9 mouse cellular contexts compared by ENCODE assay signal in the genomic region with DNA sequence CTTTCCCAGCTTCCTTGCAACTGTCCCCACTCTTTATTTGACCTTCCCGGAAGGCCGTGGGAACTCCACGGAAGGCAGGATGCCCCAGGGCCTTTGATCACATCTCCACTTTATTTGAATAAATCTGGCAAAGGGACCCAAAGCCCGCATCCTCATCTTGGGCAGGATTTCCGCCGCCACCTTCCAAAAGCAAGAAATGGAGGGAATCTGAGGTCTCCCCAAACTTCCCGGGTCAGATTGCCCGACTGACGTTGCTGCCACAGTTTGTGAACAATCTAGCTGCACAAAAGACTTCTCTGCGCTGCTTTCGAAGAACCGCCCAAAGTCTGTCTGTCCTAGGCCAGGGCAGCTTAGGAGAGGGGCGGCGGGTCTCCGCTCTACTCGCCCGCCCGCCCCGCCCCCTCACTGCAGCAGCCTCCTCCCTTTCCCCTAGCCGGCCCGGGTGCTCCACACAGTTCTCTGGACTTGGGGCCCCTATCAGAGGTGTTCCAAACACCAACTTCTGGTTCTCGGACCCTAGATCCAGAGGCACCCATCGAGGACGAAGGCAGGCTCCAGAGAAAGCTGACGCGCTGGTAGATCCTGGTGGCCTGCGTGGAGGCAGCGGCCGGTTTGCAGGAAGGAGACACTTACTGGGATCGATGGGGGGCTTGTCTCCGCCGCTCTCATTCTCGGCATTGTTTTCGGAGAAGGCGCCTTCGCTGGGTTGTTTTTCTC. TPM values are rescaled to one million over a fixed set of nuclear protein-coding genes. Genes with fewer than 3 reads are reported as not detected.
DNase-seq lines count a peak whose midpoint lies in the region; ATAC-seq and TF ChIP-seq lines count a peak whose summit lies in the region.
"Had no signal": no experiment of that assay in that cellular context is flagged by ENCODE, and none has a peak within 500 bp of the region (broad histone marks: within the 10 kb centered on the region; RNA-seq: fewer than 3 reads in every experiment).

No protein-coding gene starts in this region.

- no peaks in the 10 kb centered on the region for H3K9me3 ChIP-seq in intestine, postnatal 0 days (ENCODE audit: control insufficient read depth)
- no peaks in the 10 kb centered on the region for H3K9me3 ChIP-seq in limb, embryonic 14.5 days (ENCODE audit: control insufficient read depth, low read length)
- H3K9me3 ChIP-seq in stomach, postnatal 0 days (ENCODE audit: control insufficient read depth, low read length): no peaks in the 10 kb centered on the region
- H3K9me3 ChIP-seq: embryonic facial prominence, embryonic 15.5 days had no signal

- H3K4me2 ChIP-seq in intestine, postnatal 0 days (replicated peaks; ENCODE audit: low read depth): peak overlapping the region; percentile 50
- peak overlapping the region; percentile 96 for H3K4me2 ChIP-seq in limb, embryonic 14.5 days (replicated peaks; ENCODE audit: low read depth, low read length, severe bottlenecking)
- no peak overlapping the region for H3K4me2 ChIP-seq in stomach, postnatal 0 days (replicated peaks; ENCODE audit: low read depth)
- H3K4me2 ChIP-seq: embryonic facial prominence, embryonic 15.5 days had no signal

- H3K27ac ChIP-seq in testis, adult 2 months (ENCODE audit: control insufficient read depth, insufficient read depth, low read depth, low read length): no peak overlapping the region
- no peak overlapping the region for H3K27ac ChIP-seq in intestine, postnatal 0 days (ENCODE audit: low read depth, low read length)
- peak overlapping the region; percentile 95 for H3K27ac ChIP-seq in limb, embryonic 14.5 days (replicated peaks; ENCODE audit: low read depth, low read length)
- H3K27ac ChIP-seq in stomach, postnatal 0 days (replicated peaks): no peak overlapping the region
- H3K27ac ChIP-seq: embryonic facial prominence, embryonic 15.5 days had no signal

- WGBS in intestine, postnatal 0 days: 3% methylated on average over 36 of the region's 36 CpGs
- under 1% methylated on average over 36 of the region's 36 CpGs for WGBS in limb, embryonic 14.5 days
- 5% methylated on average over 36 of the region's 36 CpGs for WGBS in stomach, postnatal 0 days

- H3K4me3 ChIP-seq in testis, adult 2 months (ENCODE audit: control insufficient read depth, low read depth, low read length): peak overlapping the region; percentile 19
- peak overlapping the region; percentile 32 for H3K4me3 ChIP-seq in intestine, postnatal 0 days (ENCODE audit: low read depth, low read length)
- H3K4me3 ChIP-seq in limb, embryonic 14.5 days (replicated peaks; ENCODE audit: low read length): peak overlapping the region; percentile 90
- H3K4me3 ChIP-seq in stomach, postnatal 0 days (ENCODE audit: low read depth, low read length): 0 out of 2 replicates have a peak overlapping the region, but pooled peaks have one; percentile 6

- H3K4me1 ChIP-seq in testis, adult 2 months (ENCODE audit: control insufficient read depth, insufficient read depth, low read length): peaks cover 20% of the 10 kb centered on the region
- no peaks in the 10 kb centered on the region; the same call in 1 of the 2 replicates for H3K4me1 ChIP-seq in intestine, postnatal 0 days (replicated peaks; ENCODE audit: control insufficient read depth, insufficient read depth, low read length)
- H3K4me1 ChIP-seq in limb, embryonic 14.5 days (ENCODE audit: control insufficient read depth, insufficient read depth, low read length): peaks cover 27% of the 10 kb centered on the region
- no peaks in the 10 kb centered on the region for H3K4me1 ChIP-seq in stomach, postnatal 0 days (replicated peaks; ENCODE audit: control insufficient read depth, insufficient read depth)

- no peak for TF ChIP-seq CTCF in testis, adult 2 months (IDR thresholded peaks at IDR 0.05; ENCODE audit: control insufficient read depth, insufficient read depth, insufficient replicate concordance, low read depth, low read length)
- TF ChIP-seq CTCF in intestine, postnatal 0 days (IDR thresholded peaks at IDR 0.05; ENCODE audit: low read depth): no peak
- no peak for TF ChIP-seq CTCF in stomach, postnatal 0 days (IDR thresholded peaks at IDR 0.05; ENCODE audit: low read depth)

- peak overlapping the region; percentile 26; the same call in 1 of the 2 replicates for H3K9ac ChIP-seq in intestine, postnatal 0 days (ENCODE audit: low read depth, low read length)
- H3K9ac ChIP-seq in limb, embryonic 14.5 days (ENCODE audit: low read depth, low read length, severe bottlenecking): peak overlapping the region; percentile 100
- H3K9ac ChIP-seq in stomach, postnatal 0 days (ENCODE audit: low read length): no peak overlapping the region
- H3K9ac ChIP-seq: embryonic facial prominence, embryonic 15.5 days had no signal

- no peak for ATAC-seq in intestine, postnatal 0 days
- no peak for ATAC-seq in limb, embryonic 14.5 days (ENCODE audit: low FRiP score, low read depth)
- ATAC-seq in stomach, postnatal 0 days (ENCODE audit: low FRiP score, low TSS enrichment): no peak
- ATAC-seq: midbrain, embryonic 16.5 days had no signal

- no peak for DNase-seq in testis, postnatal 10 days (ENCODE audit: low spot score)
- peak; percentile 26 for DNase-seq in limb, embryonic 14.5 days (ENCODE audit: low spot score)
- no peak for DNase-seq in stomach, postnatal 0 days (ENCODE audit: low spot score)
- DNase-seq in ovary, postnatal 10 days (ENCODE audit: low spot score): no peak
- no peak for DNase-seq in urinary bladder, postnatal 10 days (ENCODE audit: low spot score)

- no peak for TF ChIP-seq EP300 in stomach, postnatal 0 days (optimal IDR thresholded peaks at IDR 0.05)

- no peaks in the 10 kb centered on the region for H3K36me3 ChIP-seq in testis, adult 2 months (ENCODE audit: control insufficient read depth, insufficient read depth, low read length)
- no peaks in the 10 kb centered on the region for H3K36me3 ChIP-seq in intestine, postnatal 0 days (ENCODE audit: control insufficient read depth, insufficient read depth)
- H3K36me3 ChIP-seq in limb, embryonic 14.5 days (ENCODE audit: control insufficient read depth, insufficient read depth, low read length): peaks cover 43% of the 10 kb centered on the region
- H3K36me3 ChIP-seq in stomach, postnatal 0 days (ENCODE audit: control insufficient read depth, insufficient read depth, low read length): no peaks in the 10 kb centered on the region
- H3K36me3 ChIP-seq: embryonic facial prominence, embryonic 15.5 days had no signal

- TF ChIP-seq POLR2A in testis, adult 2 months (IDR thresholded peaks at IDR 0.05; ENCODE audit: control insufficient read depth, low read depth, low read length): no peak
- TF ChIP-seq POLR2A in limb, embryonic 14.5 days (IDR thresholded peaks at IDR 0.05; ENCODE audit: borderline replicate concordance, extremely low read depth, insufficient read depth, insufficient read length): no peak

- H3K27me3 ChIP-seq in testis, adult 2 months (ENCODE audit: control insufficient read depth, insufficient read depth, low read length): peaks cover 21% of the 10 kb centered on the region
- peaks cover 96% of the 10 kb centered on the region for H3K27me3 ChIP-seq in intestine, postnatal 0 days (replicated peaks; ENCODE audit: control insufficient read depth, insufficient read depth, low read length)
- peaks cover 3% of the 10 kb centered on the region; the same call in 1 of the 2 replicates for H3K27me3 ChIP-seq in limb, embryonic 14.5 days (ENCODE audit: control insufficient read depth, insufficient read depth, low read length)
- H3K27me3 ChIP-seq in stomach, postnatal 0 days (ENCODE audit: control insufficient read depth, insufficient read depth, low read length): peaks cover 46% of the 10 kb centered on the region; the same call in 1 of the 2 replicates

RNA-seq across cellular contexts. Expression of gene Hoxa7, which starts 3.4 kb away (rescaled TPM):
- polyA plus RNA-seq in testis, adult 2 months (2012; rRNA removed): 0.48 and 0.72 TPM in 2 replicates
- 5.6 and 6.2 TPM in 2 replicates for polyA plus RNA-seq in intestine, postnatal 0 days (2015; fragmentation: Nextera tagmentation; extraction: Ambion mirVana)
- polyA plus RNA-seq in limb, embryonic 14.5 days (2012; rRNA removed): 15.8 and 17.0 TPM in 2 replicates
- polyA plus RNA-seq in limb, embryonic 14.5 days (2014; fragmentation: Nextera tagmentation; extraction: Ambion mirVana): 8.9 and 10.1 TPM in 2 replicates
- 8.1 and 8.5 TPM in 2 replicates for polyA plus RNA-seq in stomach, postnatal 0 days (2015; fragmentation: Nextera tagmentation; extraction: Ambion mirVana)
- polyA plus RNA-seq: embryonic facial prominence, embryonic 15.5 days; midbrain, embryonic 16.5 days had no signal

RNA-seq across cellular contexts. Expression of gene Hoxa9, which starts 5.8 kb away (rescaled TPM):
- polyA plus RNA-seq in testis, adult 2 months (2012; rRNA removed): 0.52 and 1.9 TPM in 2 replicates
- polyA plus RNA-seq in intestine, postnatal 0 days (2015; fragmentation: Nextera tagmentation; extraction: Ambion mirVana): 1.1 and 3.0 TPM in 2 replicates
- 107 and 134 TPM in 2 replicates for polyA plus RNA-seq in limb, embryonic 14.5 days (2012; rRNA removed)
- polyA plus RNA-seq in limb, embryonic 14.5 days (2014; fragmentation: Nextera tagmentation; extraction: Ambion mirVana): 39.0 and 45.2 TPM in 2 replicates
- polyA plus RNA-seq in stomach, postnatal 0 days (2015; fragmentation: Nextera tagmentation; extraction: Ambion mirVana): 0.13 and 0.61 TPM in 2 replicates
- polyA plus RNA-seq: midbrain, embryonic 16.5 days had no signal

RNA-seq across cellular contexts. Expression of gene Gm28308, which starts 11.9 kb away (rescaled TPM):
- polyA plus RNA-seq in testis, adult 2 months (2012; rRNA removed): not detected in 2 replicates
- not detected in 2 replicates for polyA plus RNA-seq in intestine, postnatal 0 days (2015; fragmentation: Nextera tagmentation; extraction: Ambion mirVana)
- 3.2 and 4.6 TPM in 2 replicates for polyA plus RNA-seq in limb, embryonic 14.5 days (2012; rRNA removed)
- polyA plus RNA-seq in limb, embryonic 14.5 days (2014; fragmentation: Nextera tagmentation; extraction: Ambion mirVana): 1.1 TPM in 1 of 2 replicates, not detected in the other
- 0.21 TPM in 1 of 2 replicates, not detected in the other for polyA plus RNA-seq in stomach, postnatal 0 days (2015; fragmentation: Nextera tagmentation; extraction: Ambion mirVana)
- polyA plus RNA-seq: embryonic facial prominence, embryonic 15.5 days; midbrain, embryonic 16.5 days had no signal

RNA-seq across cellular contexts. Expression of gene Hoxa3, which starts 11.9 kb away (rescaled TPM):
- 5.4 and 5.8 TPM in 2 replicates for polyA plus RNA-seq in testis, adult 2 months (2012; rRNA removed)
- 3.4 and 3.6 TPM in 2 replicates for polyA plus RNA-seq in intestine, postnatal 0 days (2015; fragmentation: Nextera tagmentation; extraction: Ambion mirVana)
- 12.0 and 15.9 TPM in 2 replicates for polyA plus RNA-seq in limb, embryonic 14.5 days (2012; rRNA removed)
- 2.7 and 3.4 TPM in 2 replicates for polyA plus RNA-seq in limb, embryonic 14.5 days (2014; fragmentation: Nextera tagmentation; extraction: Ambion mirVana)
- polyA plus RNA-seq in stomach, postnatal 0 days (2015; fragmentation: Nextera tagmentation; extraction: Ambion mirVana): 2.8 and 2.9 TPM in 2 replicates
- polyA plus RNA-seq: midbrain, embryonic 16.5 days had no signal

RNA-seq across cellular contexts. Expression of gene Hoxa10, which starts 15.6 kb away (rescaled TPM):
- polyA plus RNA-seq in testis, adult 2 months (2012; rRNA removed): 0.19 and 1.6 TPM in 2 replicates
- 0.17 and 7.8 TPM in 2 replicates for polyA plus RNA-seq in intestine, postnatal 0 days (2015; fragmentation: Nextera tagmentation; extraction: Ambion mirVana)
- polyA plus RNA-seq in limb, embryonic 14.5 days (2012; rRNA removed): 111 and 136 TPM in 2 replicates
- 117 and 149 TPM in 2 replicates for polyA plus RNA-seq in limb, embryonic 14.5 days (2014; fragmentation: Nextera tagmentation; extraction: Ambion mirVana)
- polyA plus RNA-seq in stomach, postnatal 0 days (2015; fragmentation: Nextera tagmentation; extraction: Ambion mirVana): 0.06 TPM in 1 of 2 replicates, not detected in the other
- polyA plus RNA-seq: embryonic facial prominence, embryonic 15.5 days; midbrain, embryonic 16.5 days had no signal

Comparison
In these comparisons a context has a peak if more than half of its experiments do, and no peak if none do; other contexts are left out.
1. H3K4me3 ChIP-seq: peak in every context shown above with its lines; median percentile 90 in limb, embryonic 14.5 days; 32 in intestine, postnatal 0 days; 19 in testis, adult 2 months; 6 in stomach, postnatal 0 days.